Mouse (Mus musculus) neural tube, embryonic 15.5 days (tissue): ENCODE measurements around the gene Zfp28. TPM values are rescaled to one million over a fixed set of nuclear protein-coding genes. Genes with fewer than 3 reads are reported as not detected.

ENCODE experiments used
- ATAC-seq: fragments of 200-750 bp; cut with Nextera tagmentation; 2 replicates; pipeline ENCODE4 v1.8.0; 2017; ENCODE audit warnings: mild to moderate bottlenecking, moderate TSS enrichment, moderate library complexity; ENCODE audit not compliant: low FRiP score
- H3K27ac ChIP-seq: fragments of 300-500 bp; sonication (generic); replicated peaks from 2 replicates; pipeline ENCODE4 v1.5.1; 2015; ENCODE audit warnings: mild to moderate bottlenecking, inconsistent platforms
- H3K27me3 ChIP-seq: fragments of 300-500 bp; sonication (generic); replicated peaks from 2 replicates; pipeline ENCODE4 v1.6.1; 2015; ENCODE audit warnings: inconsistent platforms
- H3K36me3 ChIP-seq: fragments of 300-500 bp; sonication (generic); 2 replicates; pipeline ENCODE4 v1.6.1; 2015; ENCODE audit warnings: inconsistent platforms
- H3K4me1 ChIP-seq: fragments of 300-500 bp; sonication (generic); 2 replicates; pipeline ENCODE4 v1.6.1; 2015; ENCODE audit warnings: inconsistent platforms
- H3K4me2 ChIP-seq: fragments of 300-500 bp; sonication (generic); 2 replicates; pipeline ENCODE4 v1.6.1; 2015; ENCODE audit warnings: inconsistent platforms, mild to moderate bottlenecking, moderate library complexity
- H3K4me3 ChIP-seq: fragments of 300-500 bp; sonication (generic); replicated peaks from 2 replicates; pipeline ENCODE4 v1.5.1; 2015; ENCODE audit warnings: mild to moderate bottlenecking, inconsistent platforms
- H3K9ac ChIP-seq: fragments of 300-500 bp; sonication (generic); replicated peaks from 2 replicates; pipeline ENCODE4 v1.6.1; 2015; ENCODE audit warnings: mild to moderate bottlenecking, inconsistent platforms
- H3K9me3 ChIP-seq: fragments of 300-500 bp; sonication (generic); replicated peaks from 2 replicates; pipeline ENCODE4 v1.6.1; 2016; ENCODE audit warnings: inconsistent platforms
- WGBS: fragments of 180-500 bp; shearing (Covaris S2); methylation state at CpG from one replicate; pipeline ENCODE4 v1.1.7; 2015; ENCODE audit warnings: mixed read lengths; 5-methylcytosine and 5-hydroxymethylcytosine counted together
- polyA plus RNA-seq: library from polyadenylated mRNA; unstranded; fragments of >200 nt; fragmentation: Nextera tagmentation; extraction: Ambion mirVana; gene quantifications from 2 replicates; pipeline ENCODE4 v1.2.1, GENCODE M21; 2015

The Zfp28 gene
- 13.2 and 13.8 TPM in 2 replicates for polyA plus RNA-seq

- Histone ChIP-seq H3K27ac (peak within 1 kb of the TSS; percentile 70), H3K4me1 (peaks cover 21% of the 10 kb centered on the region), H3K4me3 (peak within 1 kb of the TSS; percentile 79), H3K9ac (peak within 1 kb of the TSS; percentile 72), H3K4me2 (peak within 1 kb of the TSS; percentile 88), H3K9me3 (no peaks in the 10 kb centered on the region), H3K27me3 (no peaks in the 10 kb centered on the region), H3K36me3 (peaks cover 23% of the 10 kb centered on the region)
- peak; percentile 94 for ATAC-seq
- WGBS: under 1% methylated on average over 28 of the region's 28 CpGs
Measured at GRCm38 (mm10) chr7:6383044-6383455, at the start of gene Zfp28. Gene Zfp28 (plus strand): TSS chr7:6383295.

DNA sequence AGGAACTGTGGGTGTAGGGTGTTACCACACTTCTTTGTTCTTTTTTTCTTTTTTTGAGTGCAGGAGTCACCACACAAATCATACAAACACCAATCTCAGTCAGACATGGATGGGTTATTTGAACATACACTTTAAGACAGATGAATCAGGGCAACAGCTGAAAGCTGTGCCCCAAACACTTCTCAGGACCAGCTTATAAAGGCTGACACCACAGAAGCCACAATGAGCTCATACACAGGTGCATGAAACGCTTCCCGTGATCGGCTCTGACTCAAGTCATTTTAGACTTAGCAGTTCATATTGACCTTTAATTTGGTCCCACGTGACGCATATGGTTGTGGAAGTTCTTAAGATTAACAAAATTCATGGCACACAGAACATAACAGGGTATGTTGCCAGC, 43.2 kb upstream of the Zfp28 start:
- Histone ChIP-seq H3K27me3 (no peaks in the 10 kb centered on the region), H3K27ac (no peak overlapping the region), H3K4me3 (no peak overlapping the region), H3K36me3 (no peaks in the 10 kb centered on the region), H3K4me1 (peaks cover 7% of the 10 kb centered on the region), H3K9me3 (no peaks in the 10 kb centered on the region), H3K4me2 (no peak overlapping the region), H3K9ac (no peak overlapping the region)
- no peak for ATAC-seq
- 88% methylated on average over 5 of the region's 5 CpGs for WGBS

DNA sequence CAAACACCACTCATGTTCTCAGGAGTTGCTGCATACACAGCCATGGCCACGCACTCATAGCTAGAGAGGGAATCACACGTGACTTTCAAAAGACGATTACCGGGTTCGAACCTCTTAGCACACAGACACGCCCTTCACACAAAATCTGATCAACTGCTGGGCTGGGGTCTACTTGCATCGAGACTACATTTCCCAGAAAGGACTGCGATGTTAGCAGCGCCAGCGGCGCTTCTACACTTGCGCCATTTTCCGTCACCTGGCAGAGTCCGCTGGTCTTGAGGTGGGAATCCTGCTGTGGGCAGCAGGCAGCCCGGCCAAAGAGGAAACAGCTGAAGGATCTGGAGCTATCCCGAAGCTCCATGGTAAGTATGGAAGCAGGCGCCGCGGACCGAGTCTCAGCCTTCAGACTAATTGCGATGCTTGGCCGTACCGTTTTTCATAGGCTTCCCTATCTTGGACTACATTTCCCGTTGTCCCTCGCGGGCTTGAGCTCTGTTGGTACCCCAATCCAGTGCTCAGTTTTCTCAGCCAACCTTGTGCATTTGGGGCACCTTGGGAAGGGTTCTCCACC, 39.5 kb upstream of the Zfp28 start, which contains the start of gene Gm3854:
Gene Gm3854, plus strand, starts transcription at position 259 of the 571 bp plus-strand sequence.
- H3K27ac ChIP-seq: peak within 1 kb of the TSS; percentile 92
- H3K4me2 ChIP-seq: peak within 1 kb of the TSS; percentile 58
- no peaks in the 10 kb centered on the region for H3K9me3 ChIP-seq
- ATAC-seq: peak; percentile 95
- H3K27me3 ChIP-seq: no peaks in the 10 kb centered on the region
- peak within 1 kb of the TSS; percentile 63 for H3K9ac ChIP-seq
- under 1% methylated on average over 26 of the region's 26 CpGs for WGBS
- H3K36me3 ChIP-seq: no peaks in the 10 kb centered on the region
- peaks cover 7% of the 10 kb centered on the region for H3K4me1 ChIP-seq
- H3K4me3 ChIP-seq: peak within 1 kb of the TSS; percentile 75

GRCm38 (mm10) chr7:6344124-6344523, 39.0 kb upstream of the Zfp28 start:
- peak overlapping the region; percentile 63 for H3K9ac ChIP-seq
- H3K4me3 ChIP-seq: peak overlapping the region; percentile 75
- peak overlapping the region; percentile 58 for H3K4me2 ChIP-seq
- WGBS: 36% methylated on average over 10 of the region's 10 CpGs
- H3K36me3 ChIP-seq: no peaks in the 10 kb centered on the region
- ATAC-seq: peak; percentile 56
- H3K27me3 ChIP-seq: no peaks in the 10 kb centered on the region
- H3K4me1 ChIP-seq: peaks cover 7% of the 10 kb centered on the region
- H3K27ac ChIP-seq: peak overlapping the region; percentile 92
- no peaks in the 10 kb centered on the region for H3K9me3 ChIP-seq

DNA sequence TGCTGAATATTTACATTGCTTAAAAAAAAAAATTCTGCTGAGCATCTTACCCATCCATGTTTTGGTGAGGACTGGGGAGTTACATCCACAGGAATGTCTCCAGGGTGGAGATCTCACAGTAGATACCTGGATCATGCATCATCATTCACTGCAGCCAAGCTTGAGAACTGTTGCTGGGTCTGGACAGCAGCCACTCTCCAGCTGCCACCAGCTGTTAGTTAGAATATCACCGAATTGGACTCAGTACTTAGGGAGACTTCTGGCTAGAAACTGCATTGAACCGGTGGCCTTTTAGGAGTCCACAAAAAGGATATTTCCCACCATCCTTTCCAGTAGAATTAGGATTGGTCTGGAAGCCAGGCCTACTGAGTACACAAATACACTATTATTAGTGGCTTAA, 25.0 kb upstream of the Zfp28 start:
- Histone ChIP-seq H3K9me3 (no peaks in the 10 kb centered on the region), H3K36me3 (peaks cover 24% of the 10 kb centered on the region), H3K9ac (no peak overlapping the region), H3K4me2 (no peak overlapping the region), H3K27me3 (no peaks in the 10 kb centered on the region), H3K27ac (no peak overlapping the region), H3K4me1 (0 out of 2 replicates have a peak, but pooled peaks cover 3% of the 10 kb centered on the region), H3K4me3 (no peak overlapping the region)
- no peak for ATAC-seq
- WGBS: 64% methylated on average over 2 of the region's 2 CpGs

- Histone ChIP-seq H3K9me3 (no peaks in the 10 kb centered on the region), H3K27me3 (no peaks in the 10 kb centered on the region), H3K4me2 (no peak overlapping the region), H3K9ac (no peak overlapping the region), H3K4me1 (peaks cover 8% of the 10 kb centered on the region), H3K4me3 (no peak overlapping the region), H3K27ac (0 out of 2 replicates have a peak overlapping the region, but pooled peaks have one; percentile 7), H3K36me3 (peaks cover 15% of the 10 kb centered on the region)
- ATAC-seq: no peak
- 52% methylated on average over 10 of the region's 10 CpGs for WGBS
Measured at GRCm38 (mm10) chr7:6358937-6359590, 24.0 kb upstream of the Zfp28 start.

GRCm38 (mm10) chr7:6360477-6361060, 22.5 kb upstream of the Zfp28 start:
- Histone ChIP-seq H3K27ac (no peak overlapping the region), H3K9me3 (no peaks in the 10 kb centered on the region), H3K4me2 (no peak overlapping the region), H3K27me3 (no peaks in the 10 kb centered on the region), H3K4me1 (peaks cover 19% of the 10 kb centered on the region), H3K36me3 (0 out of 2 replicates have a peak, but pooled peaks cover 6% of the 10 kb centered on the region), H3K9ac (no peak overlapping the region), H3K4me3 (no peak overlapping the region)
- ATAC-seq: no peak
- 18% methylated on average over 6 of the region's 9 CpGs for WGBS

DNA sequence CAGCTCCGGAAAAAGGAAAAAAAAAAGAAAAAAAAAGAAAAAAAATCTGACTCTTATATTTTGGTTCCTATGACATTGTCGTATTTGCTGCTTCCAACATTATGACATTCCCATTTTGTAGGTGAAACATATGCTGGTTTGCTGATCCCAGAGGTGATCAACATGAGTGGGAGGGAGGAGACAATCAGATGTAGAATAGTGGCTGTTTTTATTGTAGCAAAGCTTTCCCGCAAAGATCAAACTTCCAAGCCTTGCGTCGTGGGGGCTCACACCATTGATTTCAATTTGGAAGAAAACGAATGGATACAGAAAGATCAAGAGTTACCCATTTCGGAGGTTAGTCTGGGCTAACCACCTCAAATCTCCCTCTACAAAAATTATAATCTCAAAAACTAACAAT, 21.3 kb upstream of the Zfp28 start:
- Histone ChIP-seq H3K4me3 (peak overlapping the region; percentile 55), H3K9me3 (no peaks in the 10 kb centered on the region), H3K4me2 (peak overlapping the region; percentile 71), H3K27ac (peak overlapping the region; percentile 92), H3K27me3 (no peaks in the 10 kb centered on the region), H3K4me1 (peaks cover 19% of the 10 kb centered on the region), H3K9ac (peak overlapping the region; percentile 58), H3K36me3 (0 out of 2 replicates have a peak, but pooled peaks cover 3% of the 10 kb centered on the region)
- WGBS: 21% methylated on average over 7 of the region's 7 CpGs
- no peak for ATAC-seq

GRCm38 (mm10) chr7:6362268-6363046, 20.6 kb upstream of the Zfp28 start:
- Histone ChIP-seq H3K36me3 (no peaks in the 10 kb centered on the region), H3K27me3 (no peaks in the 10 kb centered on the region), H3K4me2 (peak overlapping the region; percentile 71), H3K4me3 (peak overlapping the region; percentile 55), H3K27ac (peak overlapping the region; percentile 92), H3K9me3 (no peaks in the 10 kb centered on the region), H3K9ac (peak overlapping the region; percentile 58), H3K4me1 (peaks cover 19% of the 10 kb centered on the region)
- peak; percentile 93 for ATAC-seq
- WGBS: under 1% methylated on average over 37 of the region's 38 CpGs

- peak within 1 kb of the TSS; percentile 55 for H3K4me3 ChIP-seq
- H3K9me3 ChIP-seq: no peaks in the 10 kb centered on the region
- under 1% methylated on average over 23 of the region's 23 CpGs for WGBS
- no peaks in the 10 kb centered on the region for H3K27me3 ChIP-seq
- H3K36me3 ChIP-seq: no peaks in the 10 kb centered on the region
- peak; percentile 84 for ATAC-seq
- peak within 1 kb of the TSS; percentile 71 for H3K4me2 ChIP-seq
- peak within 1 kb of the TSS; percentile 58 for H3K9ac ChIP-seq
- peak within 1 kb of the TSS; percentile 92 for H3K27ac ChIP-seq
- H3K4me1 ChIP-seq: peaks cover 19% of the 10 kb centered on the region
Measured at GRCm38 (mm10) chr7:6363047-6363488, 20.0 kb upstream of the Zfp28 start, which contains the start of gene Zfp78. Gene Zfp78 (plus strand): TSS chr7:6363280.

DNA sequence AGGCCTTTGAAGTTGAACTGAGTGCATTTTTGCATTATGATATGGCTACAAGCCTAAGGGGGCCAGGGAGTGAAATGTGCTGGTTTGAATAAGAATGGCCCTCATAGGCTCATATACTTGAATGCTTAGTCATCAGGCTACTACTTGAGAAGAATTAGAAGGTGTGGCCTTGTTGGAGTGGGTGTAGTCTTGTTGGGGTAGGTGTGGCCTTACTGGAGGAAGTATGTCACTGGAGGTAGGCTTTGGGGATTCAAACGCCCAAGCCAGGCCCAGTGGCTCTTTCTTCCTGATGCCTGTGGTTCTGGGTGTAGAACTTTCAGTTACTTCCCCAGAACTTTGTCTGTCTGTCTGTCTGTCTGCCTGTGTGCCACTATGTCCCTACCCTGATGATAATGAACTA, 18.3 kb upstream of the Zfp28 start:
- peak overlapping the region; percentile 71; the same call in 1 of the 2 replicates for H3K4me2 ChIP-seq
- no peaks in the 10 kb centered on the region for H3K36me3 ChIP-seq
- H3K4me1 ChIP-seq: peaks cover 19% of the 10 kb centered on the region
- no peak overlapping the region for H3K27ac ChIP-seq
- H3K9ac ChIP-seq: no peak overlapping the region
- H3K4me3 ChIP-seq: no peak overlapping the region
- WGBS: 76% methylated on average over 1 of the region's 1 CpGs
- no peaks in the 10 kb centered on the region for H3K27me3 ChIP-seq
- no peak for ATAC-seq
- no peaks in the 10 kb centered on the region for H3K9me3 ChIP-seq
